Mouse (Mus musculus) adrenal gland, adult 2 months (tissue): ENCODE measurements at regions not wholly inside any gene's neighbourhood (a gene's known extent, or its start where the extent isn't known, plus 50 kb on each side); places are given as distances from the start of the nearest gene placed in this dataset.
A peak's percentile ranks its signal among the peaks of the same experiment; 100 is the strongest.
"Not testable (repeated sequence)": the region's sequence is repeated elsewhere in the genome, so short reads cannot be mapped to it uniquely, and the experiment has no call there.

ENCODE experiments used
- DNase-seq: peaks from one replicate; pipeline ENCODE4 v3.0.0; 2021

DNA sequence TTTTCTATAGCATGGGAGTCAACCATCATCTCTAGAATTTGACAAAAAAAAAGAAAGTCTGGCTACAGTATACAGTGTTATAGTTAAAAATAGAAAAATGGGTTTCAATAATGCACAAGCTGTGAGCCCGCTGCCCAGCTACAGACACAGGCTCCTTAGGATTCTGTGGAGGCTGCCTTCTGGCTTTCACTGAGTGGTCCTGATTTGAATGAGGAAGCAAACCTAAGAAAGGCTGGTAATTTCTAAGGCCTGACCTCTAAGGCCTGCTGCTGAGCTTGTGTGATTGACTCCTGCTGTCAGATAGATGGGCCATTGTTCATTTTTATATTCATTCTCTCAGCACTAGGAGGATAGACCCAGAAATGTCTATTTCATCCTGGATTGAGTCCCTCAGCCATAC is 67.7 kb downstream of the Alg10b start:
- no peak for DNase-seq

GRCm38 (mm10) chr15:90294353-90294922 is 70.3 kb downstream of the Alg10b start:
- no peak for DNase-seq

DNA sequence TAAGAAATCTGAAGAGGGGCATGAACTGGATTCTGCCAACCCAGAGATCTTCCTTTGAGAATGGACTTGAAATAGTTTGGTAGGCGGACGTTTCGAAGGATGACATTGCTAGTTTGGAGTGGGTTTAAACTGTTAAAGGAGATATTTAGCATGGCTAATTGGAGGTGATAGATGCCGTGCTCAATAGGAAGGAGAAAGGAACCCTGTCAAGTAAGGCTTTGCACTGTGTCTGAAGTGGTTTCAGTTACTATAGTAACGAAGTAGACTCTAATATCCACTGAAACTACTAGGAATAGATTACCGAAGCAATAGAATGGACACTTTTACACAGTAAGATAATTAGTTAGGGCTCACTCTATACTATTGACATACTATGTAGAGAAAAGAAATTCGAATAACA is 74.5 kb downstream of the Alg10b start:
- DNase-seq, result no peak

- DNase-seq, result no peak
These were observed 79.3 kb downstream of the Alg10b start for GRCm38 (mm10) chr15:90303393-90303792.

DNA sequence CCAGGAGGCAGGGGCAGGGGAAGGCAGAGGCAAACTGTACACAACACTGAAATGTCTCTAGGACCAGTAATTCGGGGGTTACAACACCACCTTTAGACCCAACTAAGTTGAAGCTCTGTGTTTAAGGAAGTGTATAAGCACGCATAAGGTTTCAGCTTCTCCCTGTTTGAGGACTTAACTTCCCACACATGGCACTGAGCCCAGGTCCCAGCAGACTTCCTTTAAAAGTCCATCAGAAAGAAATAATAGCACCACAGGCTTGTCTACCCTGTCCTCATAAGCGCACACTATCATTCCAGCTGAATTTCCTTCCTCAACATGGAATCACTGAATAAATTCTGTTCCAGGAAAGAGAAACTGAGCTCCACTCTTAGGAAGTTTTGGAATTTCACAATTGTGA is 80.9 kb downstream of the Alg10b start:
- no peak for DNase-seq

DNA sequence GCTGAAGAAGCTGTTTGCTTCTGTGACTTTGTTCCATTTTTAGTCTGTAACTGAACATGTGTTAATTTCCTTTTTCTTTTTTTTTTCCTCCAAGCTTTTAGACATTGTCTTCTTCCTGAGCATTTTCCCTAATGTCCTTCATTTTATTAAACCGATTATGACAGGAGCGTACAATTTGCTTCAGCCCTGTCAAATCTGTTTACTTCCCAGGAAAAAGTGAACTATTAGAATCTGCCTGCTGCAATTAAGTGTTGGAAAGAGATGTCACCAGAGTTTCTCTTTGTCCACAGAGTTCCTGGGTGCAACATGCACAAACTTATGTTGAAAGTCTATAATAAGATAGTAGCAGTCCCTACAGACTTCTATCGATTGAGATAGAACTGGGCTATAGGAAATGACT is 82.8 kb downstream of the Alg10b start:
- no peak for DNase-seq

DNA sequence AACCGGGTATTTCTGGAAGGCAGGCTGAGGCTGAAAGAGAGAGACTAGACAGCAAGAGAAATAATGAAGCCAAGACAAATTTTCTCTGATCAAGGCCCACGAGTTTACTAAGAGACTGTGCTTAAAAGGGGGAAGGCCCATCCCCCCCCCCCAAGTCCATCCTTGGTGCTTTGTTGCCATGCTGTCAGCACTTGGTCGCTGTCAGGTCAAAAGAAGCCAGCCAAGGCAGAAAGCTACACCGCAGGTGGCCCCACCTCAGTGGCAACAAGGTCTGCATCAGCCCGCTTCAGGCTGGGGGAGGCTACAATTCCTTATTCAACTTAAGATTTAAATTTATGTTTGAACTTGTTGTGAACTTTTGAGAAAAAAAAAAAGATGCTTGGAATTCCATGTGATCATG is 84.3 kb downstream of the Alg10b start:
- not testable (repeated sequence) for DNase-seq

GRCm38 (mm10) chr15:90308869-90309268 is 84.8 kb downstream of the Alg10b start:
- DNase-seq, result no peak

- DNase-seq, result no peak
These were observed 85.6 kb downstream of the Alg10b start for GRCm38 (mm10) chr15:90309664-90310063.

DNA sequence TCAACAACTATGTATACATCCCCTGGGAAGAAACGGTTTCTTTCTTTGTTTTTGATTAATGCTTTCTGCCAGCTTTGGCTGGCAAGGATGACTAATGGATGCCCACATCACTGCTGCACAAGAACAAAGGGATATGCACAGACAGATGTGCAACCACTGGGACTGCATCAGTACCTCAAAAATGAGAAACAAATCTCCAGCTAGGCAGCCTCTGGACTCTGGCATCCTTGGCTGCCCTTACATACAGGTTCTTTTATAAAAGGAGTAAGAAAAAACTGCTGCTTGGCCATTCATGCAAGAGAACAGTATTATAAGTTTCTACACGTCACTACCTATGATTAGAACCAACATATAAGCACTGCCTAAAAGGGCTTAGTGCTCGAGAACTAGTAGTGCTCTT is 97.7 kb downstream of the Alg10b start:
- DNase-seq, result no peak

GRCm38 (mm10) chr15:90333275-90333674 is 109.2 kb downstream of the Alg10b start:
- DNase-seq, result no peak

DNA sequence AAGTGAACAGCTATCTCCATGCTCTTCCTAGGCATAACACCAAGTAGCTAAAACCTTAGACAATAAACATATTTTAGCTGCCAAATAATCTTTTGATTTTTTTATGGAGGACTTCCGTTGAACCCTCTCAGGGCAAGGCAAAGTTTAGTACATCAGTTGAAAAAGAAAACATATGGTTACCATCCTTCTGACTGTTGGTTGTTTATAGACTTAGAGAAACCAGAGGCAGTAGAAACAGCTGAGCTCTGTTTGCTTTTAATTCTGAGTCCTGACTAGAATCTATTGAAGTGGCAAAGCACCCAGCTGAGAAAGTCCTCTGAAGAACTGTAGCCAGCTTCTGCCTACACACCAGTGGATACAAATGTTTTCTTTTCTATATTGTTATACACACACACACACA is 109.7 kb downstream of the Alg10b start:
- no peak for DNase-seq

GRCm38 (mm10) chr15:90334406-90334805 is 110.3 kb downstream of the Alg10b start:
- no peak for DNase-seq

DNA sequence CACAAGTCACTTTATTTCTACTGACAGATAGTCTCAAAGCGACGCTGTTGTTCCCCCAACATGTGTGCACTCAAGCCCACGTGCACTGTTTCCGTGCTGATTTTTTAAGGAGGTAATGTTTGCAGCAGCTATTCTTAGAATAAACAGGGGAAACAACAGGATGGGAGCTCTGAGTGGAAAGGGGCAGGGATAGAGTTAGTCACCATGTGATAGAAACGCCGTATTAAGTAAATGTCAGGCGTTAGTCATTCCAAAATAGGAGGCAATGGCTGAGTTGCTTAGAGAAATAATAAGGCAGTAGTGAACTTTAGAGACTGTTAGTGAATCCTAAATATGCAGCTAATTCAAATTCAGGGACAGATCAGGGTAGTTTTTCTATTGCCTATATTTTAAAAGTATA is 111.4 kb downstream of the Alg10b start:
- peak; percentile 1 for DNase-seq

DNA sequence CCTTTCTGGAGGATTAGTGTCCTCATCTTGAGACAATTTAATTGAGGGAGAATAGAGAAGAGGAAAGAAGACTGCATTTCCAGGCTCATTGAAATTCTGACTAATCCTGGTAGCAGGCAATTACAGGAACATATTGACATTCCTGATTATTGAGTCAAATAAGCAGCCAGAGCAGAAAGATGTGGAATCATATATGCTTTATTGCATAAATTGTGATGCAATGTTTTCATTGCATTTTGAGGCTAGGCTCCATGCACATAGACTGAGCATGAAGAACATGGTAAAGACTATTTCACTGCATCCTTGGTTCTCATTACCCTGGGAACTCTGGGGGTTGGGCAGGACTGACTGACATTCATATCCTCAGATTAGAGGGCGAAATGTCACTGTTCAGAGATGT is 116.0 kb downstream of the Alg10b start:
- no peak for DNase-seq

DNA sequence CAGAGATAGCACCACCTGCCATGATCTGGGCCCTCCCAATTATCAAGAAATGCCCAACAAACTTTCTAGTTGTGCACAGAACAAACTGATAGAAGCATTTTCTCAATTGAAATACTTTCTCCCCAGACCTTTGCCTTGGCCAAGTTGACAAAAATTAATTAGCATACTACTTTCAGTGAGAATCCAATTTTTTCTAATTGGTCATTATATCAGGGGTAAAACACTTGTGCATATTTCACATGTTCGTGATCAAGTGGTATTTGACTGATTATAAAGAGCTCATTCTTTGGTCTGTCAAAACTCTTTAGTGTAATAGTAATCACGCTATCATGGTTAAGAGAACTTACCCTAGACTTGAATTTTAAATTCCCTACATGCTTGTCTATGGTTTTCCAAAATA is 117.2 kb downstream of the Alg10b start:
- DNase-seq, result no peak

DNA sequence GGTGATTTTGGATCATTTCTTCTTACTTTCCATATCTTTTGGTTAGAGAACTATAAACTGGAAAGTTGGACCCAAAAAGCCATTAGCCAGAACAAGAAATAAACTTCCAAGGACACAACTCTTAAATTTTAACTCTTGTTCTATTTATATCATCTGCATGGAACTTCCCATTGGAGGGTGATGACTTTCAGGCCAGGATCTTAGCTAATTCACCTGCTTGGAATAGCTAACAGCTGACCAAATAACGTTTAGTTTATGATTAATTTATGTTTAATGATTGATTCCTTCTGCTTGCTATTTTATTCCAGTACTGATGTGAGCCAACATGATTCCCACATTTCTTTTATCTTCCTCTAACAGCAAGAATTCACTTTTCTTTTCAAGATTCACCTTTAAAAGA is 119.7 kb downstream of the Alg10b start:
- no peak for DNase-seq

- DNase-seq, result no peak
These were observed 120.8 kb downstream of the Alg10b start for GRCm38 (mm10) chr15:90344956-90345355.

GRCm38 (mm10) chr15:90346162-90346561 is 122.1 kb downstream of the Alg10b start:
- DNase-seq, result no peak

GRCm38 (mm10) chr15:90346757-90347156 is 122.6 kb downstream of the Alg10b start:
- DNase-seq, result no peak

GRCm38 (mm10) chr15:90351898-90352297 is 127.8 kb downstream of the Alg10b start:
- DNase-seq, result no peak

DNA sequence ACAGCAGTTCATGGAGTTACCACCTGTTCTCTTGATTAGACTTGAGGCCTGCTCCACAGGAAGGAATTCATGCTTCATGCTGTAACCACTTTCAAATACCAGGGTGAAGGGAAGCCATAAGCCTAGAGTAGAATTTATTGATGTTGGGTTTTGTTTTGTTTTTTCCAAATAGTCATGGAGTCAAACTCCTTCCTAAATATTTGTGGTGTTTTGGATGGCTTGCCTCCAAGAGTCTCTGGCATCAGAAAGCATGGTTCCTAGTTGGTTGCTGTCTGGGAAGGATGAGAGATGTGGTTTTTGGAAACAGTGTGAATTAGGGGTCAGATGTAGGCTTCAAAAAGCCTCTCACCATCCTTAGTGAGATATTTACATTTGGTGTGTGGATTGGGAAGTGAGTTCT is 141.5 kb downstream of the Alg10b start:
- DNase-seq, result no peak

GRCm38 (mm10) chr15:90377959-90378358 is 153.8 kb downstream of the Alg10b start:
- no peak for DNase-seq

- no peak for DNase-seq
These were observed 172.8 kb downstream of the Alg10b start for GRCm38 (mm10) chr15:90396961-90397360.
